Mouse (Mus musculus) cerebellum, adult (tissue): ENCODE measurements around the gene Zfp652.

Experiments
- ATAC-seq: cut with Nextera tagmentation; 2 replicates; pipeline ENCODE4 v1.9.2; 2017; ENCODE audit warnings: mild to moderate bottlenecking, moderate library complexity, mixed read lengths; ENCODE audit not compliant: insufficient number of reproducible peaks, low FRiP score, low TSS enrichment

Gene Zfp652

GRCm38 (mm10) chr11:95794201-95794600 is 81.7 kb downstream of the Zfp652 start:
- no peak for ATAC-seq

DNA sequence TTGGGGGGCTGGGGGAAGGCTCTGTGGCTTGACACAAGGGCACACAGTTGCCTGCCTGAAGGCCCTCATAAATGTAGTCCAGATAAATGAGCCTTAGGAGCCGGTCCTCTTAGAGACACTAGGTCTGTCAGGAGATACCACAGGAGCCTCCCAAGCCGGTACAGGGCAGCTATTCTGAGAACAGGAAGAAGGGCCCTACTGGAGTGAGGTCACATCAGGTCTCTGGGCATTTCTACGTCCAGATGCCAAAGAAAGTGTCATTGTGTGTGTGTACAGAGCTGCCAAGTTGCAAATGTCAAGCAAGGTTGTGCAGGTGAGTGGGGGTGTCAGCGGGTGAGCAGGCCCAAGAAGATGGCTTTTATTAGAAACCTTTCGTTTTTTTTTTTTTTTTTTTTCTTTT is 83.1 kb downstream of the Zfp652 start:
- no peak for ATAC-seq

DNA sequence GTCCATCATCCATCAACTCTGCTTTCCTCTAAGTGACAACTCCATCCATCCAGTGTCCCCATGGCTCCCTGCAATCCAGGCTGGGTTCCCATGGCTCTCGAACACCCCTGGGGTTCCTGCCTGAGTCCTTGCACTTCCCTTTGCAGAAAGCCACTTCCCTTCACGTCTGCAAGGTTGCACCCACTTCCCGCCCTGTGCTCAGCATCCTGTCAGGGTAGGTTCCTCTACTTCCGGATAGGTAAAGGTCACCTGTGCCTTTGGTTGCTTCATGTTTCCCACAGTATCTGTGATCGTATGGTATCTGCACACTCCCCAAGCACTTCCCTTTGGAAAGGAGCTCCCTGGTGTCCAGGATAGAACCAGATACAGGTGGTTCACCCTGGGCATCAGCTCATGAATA is 92.5 kb downstream of the Zfp652 start:
- ATAC-seq = no peak

DNA sequence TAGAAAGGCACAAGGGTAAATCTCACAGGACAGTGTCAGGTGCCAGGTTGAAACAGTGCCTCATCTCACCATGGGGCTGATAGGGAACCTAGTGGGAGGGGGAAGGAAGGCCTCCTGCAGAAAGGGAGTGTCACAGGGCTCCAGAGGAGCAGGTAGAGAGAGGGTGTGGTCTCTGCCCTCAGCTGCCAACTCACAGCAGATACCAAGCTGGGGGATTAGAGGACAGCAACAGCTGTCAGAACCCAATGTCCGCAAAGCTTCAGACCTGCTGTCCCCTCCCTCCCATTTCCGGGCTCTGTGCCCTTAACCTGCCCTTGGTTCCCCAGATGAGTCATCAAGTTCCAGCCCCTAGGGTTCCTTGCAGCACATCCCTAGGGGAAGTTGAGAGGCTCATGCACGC is 93.1 kb downstream of the Zfp652 start:
- ATAC-seq = no peak

DNA sequence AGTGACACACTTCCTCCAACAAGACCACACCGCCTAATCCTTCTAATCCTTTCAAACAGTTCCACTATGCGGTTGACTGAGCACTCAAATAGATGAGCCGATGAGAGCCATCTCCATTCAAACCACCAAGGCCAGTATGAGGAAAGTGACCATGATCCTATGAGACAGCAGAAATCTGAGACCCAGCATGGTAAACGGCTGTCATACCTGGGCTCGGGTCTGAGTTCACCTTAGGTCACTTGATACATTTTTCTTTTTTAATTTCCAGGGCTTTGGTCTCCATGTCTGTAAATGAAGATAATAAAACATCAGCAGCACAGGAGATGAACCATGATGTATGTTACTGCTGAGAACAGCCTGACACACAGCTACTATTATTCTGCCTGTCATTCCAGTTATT is 95.4 kb downstream of the Zfp652 start:
- ATAC-seq = no peak

DNA sequence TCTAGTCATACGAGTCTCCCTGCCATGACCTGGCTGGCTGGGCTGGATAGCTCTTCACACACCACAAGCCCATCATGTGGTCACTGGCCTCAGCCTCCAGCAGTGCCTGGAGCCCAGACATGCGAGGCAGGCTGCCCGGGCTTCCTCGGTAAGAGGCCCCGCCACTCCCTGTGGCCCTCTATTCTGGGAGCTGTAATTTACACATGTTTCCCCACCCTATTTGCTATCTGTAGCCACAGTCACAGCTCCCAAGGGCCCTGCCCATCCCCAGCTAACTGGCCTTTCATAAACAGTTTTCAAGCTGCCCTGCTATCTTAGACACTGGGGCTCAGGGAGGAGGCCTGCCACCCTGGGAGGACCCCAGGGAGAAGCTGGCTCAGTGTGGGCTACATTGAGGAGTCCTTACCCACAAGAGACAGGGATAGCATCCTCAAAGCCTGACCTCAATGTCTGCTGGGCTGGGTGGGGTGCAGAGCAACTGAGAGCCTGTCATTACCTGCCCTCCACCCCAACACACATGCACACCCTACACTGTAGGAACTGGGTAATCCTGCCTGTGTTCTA is 96.1 kb downstream of the Zfp652 start:
- ATAC-seq = no peak

DNA sequence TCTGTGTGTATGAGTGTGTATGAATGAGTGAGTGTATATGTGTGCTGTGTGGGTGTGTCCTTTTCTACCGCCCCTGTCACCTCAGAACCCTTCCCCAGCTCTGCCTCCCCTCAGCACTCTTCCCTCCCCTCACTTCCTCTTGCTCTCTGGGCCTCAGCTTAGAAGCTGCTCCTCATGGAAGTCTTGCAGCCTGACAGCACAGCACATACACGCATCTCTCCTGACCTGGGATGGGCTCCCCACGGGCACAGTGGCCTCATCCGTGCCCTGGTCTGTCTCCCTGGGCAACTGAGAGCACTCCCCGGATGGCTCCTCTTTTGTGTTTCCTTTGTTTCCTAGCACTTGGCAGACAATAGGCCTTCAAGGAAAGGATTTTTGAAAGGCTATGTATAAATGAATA is 97.1 kb downstream of the Zfp652 start:
- ATAC-seq = no peak

DNA sequence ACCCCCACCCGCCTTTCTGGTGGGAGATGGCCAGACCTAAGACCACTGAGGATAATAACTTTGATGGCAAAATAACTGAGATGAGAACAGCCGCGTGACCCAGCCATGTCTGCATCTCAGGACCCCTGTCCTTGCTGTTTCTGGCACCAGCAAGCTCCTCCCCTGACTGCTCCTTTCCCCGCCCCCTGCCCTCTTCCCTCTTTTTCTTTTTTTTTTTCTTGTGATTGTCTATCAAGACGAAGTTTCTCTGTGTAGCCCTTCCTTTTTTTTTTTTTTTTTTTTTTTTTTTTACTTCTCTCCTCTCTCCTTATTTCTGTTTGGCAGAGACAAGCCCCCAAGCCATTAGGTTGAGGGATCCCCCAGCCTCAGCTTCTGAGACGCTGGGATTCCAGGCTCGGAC is 98.4 kb downstream of the Zfp652 start:
- no peak for ATAC-seq

DNA sequence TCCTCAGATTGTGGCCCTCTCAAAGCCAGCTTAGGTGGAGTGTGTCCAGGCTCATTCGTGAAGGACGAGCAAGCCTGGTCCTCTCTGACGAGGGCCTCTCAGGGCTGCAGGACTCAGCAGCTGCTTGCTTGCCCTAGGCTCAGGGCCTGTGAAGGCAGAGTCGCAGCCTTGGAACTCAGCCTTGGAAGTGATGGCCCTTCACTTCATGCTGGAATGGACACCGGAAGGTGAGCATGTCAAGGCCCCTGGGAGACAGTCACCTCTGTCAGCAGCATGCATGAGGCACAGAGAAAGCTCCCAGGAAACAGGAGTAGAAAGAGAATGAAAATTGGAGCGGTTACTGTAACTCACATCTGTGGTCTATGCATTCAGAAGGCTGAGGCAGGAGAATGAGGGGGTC is 99.3 kb downstream of the Zfp652 start:
- no peak for ATAC-seq

DNA sequence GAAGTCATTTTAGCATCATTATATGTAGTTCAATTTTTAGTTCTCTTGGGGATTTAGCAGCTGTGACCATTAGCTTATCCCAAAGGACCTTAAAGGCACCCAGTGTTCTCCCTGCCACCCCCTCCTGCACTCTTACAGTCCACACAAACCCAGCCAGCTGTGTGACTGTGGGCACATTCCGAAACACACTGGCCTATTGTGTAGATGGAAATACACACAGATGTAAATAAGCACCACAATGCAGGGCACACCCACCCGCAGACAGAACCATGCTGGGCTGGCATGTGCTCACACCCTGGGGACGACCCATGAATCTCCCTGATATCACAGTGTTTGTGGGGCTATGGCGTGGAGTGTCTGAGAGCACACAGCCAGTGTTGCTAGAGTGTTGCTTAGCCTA is 99.8 kb downstream of the Zfp652 start:
- ATAC-seq = no peak

DNA sequence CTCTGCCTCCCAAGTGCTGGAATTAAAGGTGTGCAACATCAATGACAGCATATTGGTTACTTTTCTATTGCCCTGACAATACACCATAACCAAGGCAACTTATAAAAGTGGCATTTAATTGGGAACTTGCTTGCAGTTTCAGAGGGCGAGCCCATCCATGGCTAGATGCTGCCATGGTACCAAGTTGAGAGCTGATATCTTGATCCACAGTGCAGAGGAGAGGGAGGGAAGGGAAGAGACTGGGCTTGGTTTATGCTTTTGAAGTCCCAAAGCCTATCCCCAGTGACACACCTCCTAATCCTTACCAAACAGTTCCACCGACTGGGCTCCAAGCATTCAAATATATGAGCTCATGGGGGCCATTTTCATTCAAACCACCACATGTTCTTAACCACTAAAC is 101.6 kb downstream of the Zfp652 start:
- no peak for ATAC-seq

DNA sequence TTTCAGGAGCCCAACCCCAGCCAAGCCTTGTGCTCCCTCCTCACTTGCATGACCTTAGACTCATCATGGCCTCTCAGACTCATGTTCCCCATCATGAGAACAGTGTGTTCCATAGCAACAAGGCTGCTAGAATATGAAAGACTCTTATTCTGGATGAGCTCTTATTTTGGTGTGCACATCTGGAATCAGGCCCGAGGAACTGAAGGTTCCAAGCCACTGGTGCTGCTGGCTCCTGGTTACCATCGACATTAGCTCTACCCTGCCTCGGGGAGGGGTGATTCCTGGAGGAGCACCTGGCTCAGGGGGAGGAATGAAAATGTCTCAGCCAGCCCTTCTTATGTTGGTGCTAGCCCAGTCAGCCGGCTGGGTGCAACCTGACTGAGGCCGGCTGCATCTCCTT is 102.4 kb downstream of the Zfp652 start:
- no peak for ATAC-seq

- no peak for ATAC-seq
These were observed 102.9 kb downstream of the Zfp652 start for GRCm38 (mm10) chr11:95815412-95815811.

GRCm38 (mm10) chr11:95819138-95819537 is 106.7 kb downstream of the Zfp652 start:
- no peak for ATAC-seq

GRCm38 (mm10) chr11:95821511-95821910 is 109.0 kb downstream of the Zfp652 start:
- no peak for ATAC-seq

DNA sequence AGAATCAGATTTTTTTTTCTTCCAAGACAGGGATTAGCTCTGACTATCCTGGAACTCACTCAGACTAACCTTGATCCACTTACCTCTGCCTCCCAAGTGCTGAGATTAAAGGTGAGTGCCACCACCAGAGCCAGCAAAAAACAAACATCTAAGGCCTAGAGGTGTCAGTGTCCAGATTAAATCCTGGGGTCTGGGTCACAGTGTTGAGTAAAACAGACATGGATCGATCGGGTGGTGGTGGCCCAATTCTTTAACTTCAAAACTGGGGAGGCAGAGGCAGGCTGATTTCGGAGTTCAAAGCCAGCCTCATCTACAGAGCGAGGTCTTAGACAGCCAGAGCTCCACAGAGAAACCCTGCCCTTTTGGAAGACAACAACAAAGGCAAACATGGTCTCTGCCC is 110.0 kb downstream of the Zfp652 start:
- no peak for ATAC-seq

DNA sequence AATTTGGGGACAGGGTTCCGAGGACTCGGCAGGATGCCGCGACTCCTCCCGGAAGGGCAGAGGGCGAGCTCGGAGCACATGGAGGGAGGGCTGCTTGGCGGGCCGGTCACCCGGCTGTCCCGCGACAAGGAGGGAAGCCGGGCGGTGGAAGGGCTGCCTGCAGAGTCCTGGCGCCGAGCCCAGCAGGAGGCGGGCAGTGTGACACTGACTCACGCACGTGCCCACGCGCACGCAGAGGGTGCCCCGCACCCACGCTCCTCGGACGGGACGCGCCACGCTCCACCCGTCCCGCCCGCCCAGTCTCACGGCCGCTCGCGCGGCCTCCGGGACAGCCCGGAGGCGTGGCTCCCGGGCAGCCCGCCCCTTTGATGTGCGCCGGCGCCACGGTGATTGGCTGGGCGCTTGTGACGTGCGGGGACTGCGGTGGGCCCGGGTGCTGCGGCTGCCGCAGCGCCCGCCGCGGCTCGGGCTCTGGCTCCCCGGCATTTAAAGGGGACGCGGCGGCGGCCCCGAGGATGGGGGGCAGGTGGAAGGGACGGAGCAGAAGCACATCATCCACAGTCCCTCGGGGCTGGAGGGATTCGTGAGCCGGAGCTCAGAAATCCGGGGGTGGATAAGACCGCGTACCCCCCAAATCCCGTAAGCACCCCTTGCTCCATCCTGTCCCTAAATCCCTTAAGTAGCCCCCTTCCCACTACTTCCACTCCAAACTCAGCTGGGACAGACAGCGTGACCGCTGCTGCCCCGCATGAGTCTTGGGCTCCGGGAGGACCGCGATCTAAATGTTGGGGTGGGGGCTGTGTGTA is 111.8 kb downstream of the Zfp652 start, which contains the start of gene Phospho1:
Phospho1 (plus strand) TSS at position 429 of the 806 bp plus-strand sequence.
- ATAC-seq = peak; percentile 89

- no peak for ATAC-seq
These were observed 112.4 kb downstream of the Zfp652 start for GRCm38 (mm10) chr11:95824877-95825243.

- no peak for ATAC-seq
These were observed 113.2 kb downstream of the Zfp652 start for GRCm38 (mm10) chr11:95825625-95826024.

- no peak for ATAC-seq
These were observed 114.1 kb downstream of the Zfp652 start for GRCm38 (mm10) chr11:95826317-95827167.

DNA sequence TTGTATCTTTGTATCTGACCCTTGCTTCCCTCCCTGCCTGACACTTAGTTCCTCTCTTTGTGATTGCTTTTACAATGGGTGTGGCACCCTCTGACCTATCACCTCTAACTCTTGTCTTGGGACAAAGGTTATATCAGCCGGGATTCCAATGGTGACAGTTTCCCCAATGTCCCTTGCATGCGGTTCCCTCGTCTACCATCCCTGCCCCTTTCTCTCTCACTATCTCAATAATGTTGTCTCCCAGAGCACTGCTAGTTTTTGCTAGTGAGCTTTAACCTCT is 114.6 kb downstream of the Zfp652 start:
- ATAC-seq = no peak
